Mouse (Mus musculus): ENCODE results near the gene Cacnb1. TPM values are rescaled to one million over a fixed set of nuclear protein-coding genes. Genes with fewer than 3 reads are reported as not detected.

The Cacnb1 gene
- polyA plus RNA-seq, 1 experiment from 2014 or later: 7.3 TPM

DNA sequence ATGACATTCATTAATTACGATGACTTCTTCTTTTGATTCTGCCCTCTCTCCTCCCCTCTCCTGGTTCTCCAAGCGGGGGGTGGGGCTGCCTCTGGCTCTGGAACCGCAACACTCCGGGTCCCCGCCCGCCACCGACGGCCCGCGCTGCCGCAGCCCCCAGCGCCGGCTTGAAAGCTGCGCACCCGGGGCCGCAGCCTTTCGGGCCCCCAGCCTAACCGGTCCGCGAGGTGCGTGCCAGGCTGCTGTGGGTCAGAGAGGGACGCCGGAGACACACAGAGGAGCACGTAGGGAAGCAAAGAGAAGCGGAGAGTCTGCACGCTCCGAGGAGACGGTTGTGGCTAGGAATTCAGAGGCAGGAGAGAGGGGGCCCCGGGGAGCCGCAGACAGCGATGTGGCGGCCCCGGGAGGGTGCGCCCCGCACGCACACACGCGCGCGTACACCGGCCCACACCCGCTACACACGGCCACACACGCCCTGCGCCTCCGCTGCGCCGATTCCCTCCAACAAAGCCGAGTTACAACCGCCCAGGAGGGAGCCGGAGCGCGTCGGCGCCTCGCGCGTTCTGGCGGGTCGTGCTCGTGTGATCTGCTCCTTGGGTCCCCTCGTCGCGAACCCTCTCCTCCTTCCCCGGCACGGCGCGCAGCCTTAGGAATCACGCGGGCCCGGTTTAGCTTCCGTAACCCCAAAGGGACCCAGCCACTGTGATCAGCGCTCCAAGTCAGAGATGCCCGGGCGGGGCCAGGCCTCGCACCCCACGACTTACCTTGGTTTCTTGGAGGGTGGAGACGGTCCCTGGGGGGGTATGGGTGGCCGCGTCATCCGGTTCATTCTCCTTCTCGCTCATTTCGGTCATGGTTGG, 29.5 kb upstream of the Cacnb1 start:
- no peaks in the 10 kb centered on the region for H3K9me3 ChIP-seq
- H3K9ac ChIP-seq: no peak overlapping the region; the same call in 1 of the 2 replicates
- WGBS: 3% methylated on average over 81 of the region's 83 CpGs
- no peaks in the 10 kb centered on the region for H3K36me3 ChIP-seq
- H3K27me3 ChIP-seq (replicated peaks): peaks cover 55% of the 10 kb centered on the region
- peaks cover 23% of the 10 kb centered on the region for H3K4me1 ChIP-seq
- H3K27ac ChIP-seq: no peak overlapping the region
- peak overlapping the region; percentile 77 for H3K4me2 ChIP-seq
- H3K4me3 ChIP-seq (replicated peaks): peak overlapping the region; percentile 42
- ATAC-seq (ENCODE audit: insufficient read depth, low FRiP score, low read depth): 0 out of 2 replicates have a peak, but pooled peaks have one; percentile 11

DNA sequence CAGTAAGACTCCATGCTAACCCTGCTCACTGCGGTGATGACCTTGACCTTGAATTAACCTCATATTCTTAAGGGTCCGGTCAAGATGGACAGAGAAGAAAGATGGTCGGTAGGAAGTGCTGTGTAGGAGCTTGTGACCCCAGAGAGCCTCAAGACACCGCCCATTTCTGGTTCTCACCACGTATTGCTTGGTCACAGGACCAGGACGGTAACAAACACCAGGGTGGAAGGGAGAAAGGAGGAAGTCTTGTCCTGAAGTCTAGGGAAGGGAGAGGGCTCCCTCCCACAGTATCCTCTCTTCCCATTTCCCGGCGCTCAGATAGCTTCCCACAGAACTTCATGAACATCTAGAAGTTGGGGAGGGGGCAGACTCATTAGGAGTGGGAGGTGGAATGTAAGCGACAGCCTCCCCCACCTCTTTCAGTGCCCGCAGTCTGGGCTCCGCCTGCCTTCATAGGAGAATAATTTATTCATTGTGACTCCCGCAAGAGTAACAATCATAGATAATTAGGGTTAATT, 28.8 kb upstream of the Cacnb1 start:
- Histone ChIP-seq H3K36me3 (no peaks in the 10 kb centered on the region), H3K4me2 (peak overlapping the region; percentile 77), H3K4me1 (peaks cover 20% of the 10 kb centered on the region), H3K9ac (no peak overlapping the region), H3K9me3 (no peaks in the 10 kb centered on the region), H3K27me3 (replicated peaks) (peaks cover 55% of the 10 kb centered on the region), H3K27ac (no peak overlapping the region), H3K4me3 (replicated peaks) (peak overlapping the region; percentile 42)
- 7% methylated on average over 12 of the region's 12 CpGs for WGBS
- ATAC-seq (ENCODE audit: insufficient read depth, low FRiP score, low read depth): no peak

DNA sequence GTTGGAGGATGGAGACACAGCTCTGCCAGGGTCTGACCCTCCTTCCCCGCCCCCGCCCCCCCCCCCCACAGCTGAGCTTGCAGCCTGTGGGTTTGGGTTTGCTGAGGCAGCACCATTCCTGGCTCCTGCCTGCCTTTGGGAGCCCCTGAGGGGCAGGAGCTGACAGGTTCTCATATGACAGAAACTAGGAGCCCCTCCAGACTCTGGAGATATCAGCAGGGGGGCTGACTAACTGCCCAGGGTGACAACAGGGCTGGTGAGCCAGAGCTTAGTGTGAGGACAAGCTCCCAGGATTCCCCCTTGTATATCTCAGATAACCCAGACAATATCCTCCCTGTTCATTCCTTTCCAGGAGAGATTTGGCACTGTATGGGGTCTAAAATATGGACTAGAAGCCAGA, 28.1 kb upstream of the Cacnb1 start:
- no peak for ATAC-seq (ENCODE audit: insufficient read depth, low FRiP score, low read depth)
- 20% methylated on average over 2 of the region's 2 CpGs for WGBS
- H3K27me3 ChIP-seq (replicated peaks): peaks cover 55% of the 10 kb centered on the region

DNA sequence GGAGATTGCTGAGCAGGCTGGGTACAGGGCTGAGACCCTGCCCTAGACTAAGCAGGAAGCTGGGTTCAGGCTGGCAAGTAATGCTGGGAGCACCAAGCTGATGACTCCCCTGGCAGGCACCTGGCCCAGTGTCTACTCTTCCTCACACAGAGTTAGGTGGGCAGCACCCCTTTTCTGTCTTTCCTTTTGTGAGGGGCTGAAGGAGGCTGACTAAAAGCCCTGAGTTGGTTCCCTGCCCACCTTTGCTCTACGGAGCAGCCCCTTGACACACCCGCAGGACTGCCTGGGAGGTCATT, 27.6 kb upstream of the Cacnb1 start:
- ATAC-seq (ENCODE audit: insufficient read depth, low FRiP score, low read depth): no peak
- H3K9me3 ChIP-seq: no peaks in the 10 kb centered on the region
- H3K4me2 ChIP-seq: no peak overlapping the region
- no peak overlapping the region for H3K27ac ChIP-seq
- H3K9ac ChIP-seq: no peak overlapping the region
- WGBS: 31% methylated on average over 2 of the region's 2 CpGs
- peaks cover 20% of the 10 kb centered on the region for H3K4me1 ChIP-seq
- H3K36me3 ChIP-seq: no peaks in the 10 kb centered on the region
- peaks cover 52% of the 10 kb centered on the region for H3K27me3 ChIP-seq (replicated peaks)
- no peak overlapping the region for H3K4me3 ChIP-seq (replicated peaks)

More for the DNA sequence above, 28.1 kb upstream of the Cacnb1 start:
- Histone ChIP-seq H3K4me2 (no peak overlapping the region), H3K4me1 (peaks cover 20% of the 10 kb centered on the region), H3K4me3 (replicated peaks) (no peak overlapping the region), H3K36me3 (no peaks in the 10 kb centered on the region), H3K27ac (no peak overlapping the region), H3K9ac (no peak overlapping the region), H3K9me3 (no peaks in the 10 kb centered on the region)

DNA sequence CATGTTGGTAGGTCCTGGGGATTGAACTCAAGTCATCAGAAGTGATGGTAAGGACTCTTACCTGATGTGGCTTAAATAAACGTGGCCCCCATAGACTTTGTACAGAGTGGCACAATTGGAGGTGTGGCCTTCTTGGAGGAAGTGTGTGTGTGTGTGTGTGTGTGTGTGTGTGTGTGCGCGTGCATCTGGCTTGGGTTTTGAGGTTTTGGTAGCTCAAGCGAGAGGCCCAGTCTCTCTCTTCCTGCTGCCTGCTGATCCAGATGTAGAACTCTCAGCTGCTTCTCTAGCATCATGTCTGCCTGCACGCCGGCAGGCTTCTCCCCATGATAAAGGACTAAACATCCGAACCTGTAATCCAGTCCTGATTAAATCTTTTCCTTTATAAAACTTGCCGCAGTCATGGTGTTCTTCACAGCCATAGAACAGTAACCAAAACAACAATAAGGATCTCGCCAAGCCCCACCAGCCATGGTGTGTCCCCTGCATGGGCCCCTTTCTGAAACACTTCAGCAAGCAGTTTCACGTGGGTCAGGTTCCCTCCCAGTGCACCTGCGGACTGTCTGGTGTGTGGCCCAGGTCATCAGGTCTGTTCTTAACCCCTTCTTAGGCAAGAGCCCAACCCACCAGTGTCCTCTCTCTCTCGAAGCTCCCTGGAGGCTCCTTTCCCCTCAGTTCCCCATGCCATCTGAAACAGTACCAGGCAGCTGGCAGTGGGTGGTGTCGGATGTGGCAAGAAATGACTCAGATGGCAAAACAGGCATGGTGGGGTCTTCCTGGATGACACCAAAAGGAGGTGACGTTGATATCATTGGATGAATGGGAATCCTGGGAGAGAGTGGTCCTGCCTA, 27.1 kb upstream of the Cacnb1 start:
- Histone ChIP-seq H3K27me3 (replicated peaks) (peaks cover 46% of the 10 kb centered on the region), H3K9ac (no peak overlapping the region), H3K36me3 (no peaks in the 10 kb centered on the region), H3K27ac (no peak overlapping the region), H3K4me3 (replicated peaks) (no peak overlapping the region), H3K4me1 (peaks cover 20% of the 10 kb centered on the region), H3K4me2 (no peak overlapping the region), H3K9me3 (no peaks in the 10 kb centered on the region)
- no peak for ATAC-seq (ENCODE audit: insufficient read depth, low FRiP score, low read depth)
- WGBS: 59% methylated on average over 14 of the region's 14 CpGs

- H3K27ac ChIP-seq: no peak overlapping the region
- no peak overlapping the region for H3K9ac ChIP-seq
- 70% methylated on average over 4 of the region's 4 CpGs for WGBS
- ATAC-seq (ENCODE audit: insufficient read depth, low FRiP score, low read depth): no peak
- H3K4me1 ChIP-seq: peaks cover 8% of the 10 kb centered on the region
- no peak overlapping the region for H3K4me2 ChIP-seq
- no peaks in the 10 kb centered on the region for H3K9me3 ChIP-seq
- H3K4me3 ChIP-seq (replicated peaks): no peak overlapping the region
- H3K27me3 ChIP-seq (replicated peaks): peaks cover 34% of the 10 kb centered on the region
- no peaks in the 10 kb centered on the region for H3K36me3 ChIP-seq
These were observed 24.9 kb upstream of the Cacnb1 start for GRCm38 (mm10) chr11:98047745-98048144.

GRCm38 (mm10) chr11:98046466-98046865, 23.6 kb upstream of the Cacnb1 start:
- H3K9me3 ChIP-seq: no peaks in the 10 kb centered on the region
- H3K27ac ChIP-seq: no peak overlapping the region
- H3K9ac ChIP-seq: no peak overlapping the region
- 54% methylated on average over 1 of the region's 1 CpGs for WGBS
- peaks cover 23% of the 10 kb centered on the region for H3K27me3 ChIP-seq (replicated peaks)
- H3K4me2 ChIP-seq: no peak overlapping the region
- H3K36me3 ChIP-seq: no peaks in the 10 kb centered on the region
- ATAC-seq (ENCODE audit: insufficient read depth, low FRiP score, low read depth): no peak
- no peaks in the 10 kb centered on the region; the same call in 1 of the 2 replicates for H3K4me1 ChIP-seq
- H3K4me3 ChIP-seq (replicated peaks): no peak overlapping the region

GRCm38 (mm10) chr11:98045596-98045995, 22.8 kb upstream of the Cacnb1 start:
- no peak for ATAC-seq (ENCODE audit: insufficient read depth, low FRiP score, low read depth)
- WGBS: 66% methylated on average over 4 of the region's 4 CpGs
- H3K27me3 ChIP-seq (replicated peaks): peaks cover 14% of the 10 kb centered on the region
- H3K36me3 ChIP-seq: no peaks in the 10 kb centered on the region
- H3K4me3 ChIP-seq (replicated peaks): no peak overlapping the region
- no peak overlapping the region for H3K9ac ChIP-seq
- H3K4me1 ChIP-seq: no peaks in the 10 kb centered on the region
- H3K27ac ChIP-seq: no peak overlapping the region
- no peaks in the 10 kb centered on the region for H3K9me3 ChIP-seq
- no peak overlapping the region for H3K4me2 ChIP-seq

DNA sequence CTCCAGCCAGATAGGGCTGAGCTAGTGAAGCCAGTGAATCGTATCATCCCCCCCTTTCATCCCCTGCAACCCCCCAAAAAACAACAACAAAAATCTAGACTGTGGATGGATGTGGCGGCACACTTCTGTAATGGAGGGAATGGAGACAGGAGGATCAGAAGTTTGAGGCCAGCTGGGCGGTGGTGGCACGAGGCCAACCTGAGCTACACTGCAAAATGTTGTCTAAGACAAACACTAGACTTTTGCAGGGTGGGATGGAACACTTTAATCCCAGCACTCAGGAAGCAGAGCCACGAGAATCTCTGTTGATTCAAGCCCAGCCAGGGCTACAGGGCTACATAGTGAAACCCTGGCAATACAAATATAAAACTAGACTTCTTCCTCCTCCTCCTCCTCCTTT, 21.2 kb upstream of the Cacnb1 start:
- no peak overlapping the region for H3K4me3 ChIP-seq (replicated peaks)
- no peaks in the 10 kb centered on the region for H3K9me3 ChIP-seq
- 58% methylated on average over 5 of the region's 5 CpGs for whole genome bisulfite sequencing
- H3K36me3 ChIP-seq: no peaks in the 10 kb centered on the region
- ATAC-seq (ENCODE audit: insufficient read depth, low FRiP score, low read depth): no peak
- peaks cover 4% of the 10 kb centered on the region for H3K27me3 ChIP-seq (replicated peaks)
- H3K4me2 ChIP-seq: no peak overlapping the region
- H3K9ac ChIP-seq: no peak overlapping the region
- no peak overlapping the region for H3K27ac ChIP-seq
- no peaks in the 10 kb centered on the region for H3K4me1 ChIP-seq

DNA sequence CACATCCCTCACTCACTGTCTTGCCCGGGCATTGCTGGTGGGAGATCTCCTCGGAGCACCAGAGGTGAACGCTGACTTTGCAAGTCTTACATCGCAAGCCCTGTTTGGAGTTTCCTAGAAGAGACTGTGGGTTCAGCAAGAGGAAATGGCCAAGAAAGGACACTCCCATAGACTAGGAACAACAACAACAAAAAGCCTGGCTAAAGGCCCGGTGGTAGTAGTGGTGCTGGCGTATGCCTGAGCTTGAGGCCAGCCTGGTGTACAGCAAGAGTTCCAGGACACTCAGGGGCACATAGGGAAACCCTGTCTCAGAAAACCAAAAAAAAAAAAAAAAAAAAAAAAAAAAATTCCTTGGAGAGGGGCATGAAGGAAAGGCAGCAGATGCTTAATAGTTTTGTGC, 19.9 kb upstream of the Cacnb1 start:
- WGBS: 80% methylated on average over 6 of the region's 6 CpGs
- Histone ChIP-seq H3K36me3 (no peaks in the 10 kb centered on the region), H3K9me3 (no peaks in the 10 kb centered on the region), H3K4me2 (no peak overlapping the region), H3K4me1 (no peaks in the 10 kb centered on the region), H3K4me3 (replicated peaks) (no peak overlapping the region), H3K27me3 (replicated peaks) (peaks cover 4% of the 10 kb centered on the region; the same call in 1 of the 2 replicates), H3K9ac (no peak overlapping the region), H3K27ac (no peak overlapping the region)
- ATAC-seq (ENCODE audit: insufficient read depth, low FRiP score, low read depth): no peak

- no peaks in the 10 kb centered on the region for H3K36me3 ChIP-seq
- ATAC-seq (ENCODE audit: insufficient read depth, low FRiP score, low read depth): no peak
- no peak overlapping the region for H3K27ac ChIP-seq
- H3K4me3 ChIP-seq (replicated peaks): no peak overlapping the region
- H3K27me3 ChIP-seq (replicated peaks): peaks cover 14% of the 10 kb centered on the region; the same call in 1 of the 2 replicates
- peaks cover 4% of the 10 kb centered on the region for H3K4me1 ChIP-seq
- no peak overlapping the region for H3K9ac ChIP-seq
- no peak overlapping the region for H3K4me2 ChIP-seq
- 79% methylated on average over 8 of the region's 8 CpGs for WGBS
- H3K9me3 ChIP-seq: no peaks in the 10 kb centered on the region
These were observed 18.1 kb upstream of the Cacnb1 start for GRCm38 (mm10) chr11:98040975-98041374.

DNA sequence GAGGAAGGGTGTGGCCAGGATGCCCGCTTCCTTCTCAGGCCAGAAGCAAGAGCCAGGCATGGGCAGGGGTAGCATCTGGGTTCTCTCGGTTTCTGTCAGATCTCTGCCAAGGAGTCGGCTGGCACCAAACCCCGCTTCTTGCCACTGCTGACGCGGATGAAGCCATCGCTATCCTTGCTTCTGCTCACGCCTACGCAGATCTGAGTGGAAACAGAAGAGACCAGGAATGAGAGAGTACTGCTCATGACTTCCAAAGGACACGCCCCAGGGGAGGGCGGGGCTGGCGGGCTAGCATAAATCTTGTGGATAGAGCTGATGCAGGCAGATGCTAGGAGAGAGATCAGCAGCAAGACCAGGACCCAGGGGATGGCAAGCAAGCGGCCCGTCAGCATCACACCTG, 15.0 kb upstream of the Cacnb1 start:
- Histone ChIP-seq H3K9me3 (no peaks in the 10 kb centered on the region), H3K36me3 (no peaks in the 10 kb centered on the region), H3K4me2 (no peak overlapping the region), H3K4me1 (peaks cover 14% of the 10 kb centered on the region), H3K4me3 (replicated peaks) (no peak overlapping the region), H3K27me3 (replicated peaks) (peaks cover 17% of the 10 kb centered on the region; the same call in 1 of the 2 replicates), H3K9ac (no peak overlapping the region), H3K27ac (no peak overlapping the region)
- ATAC-seq (ENCODE audit: insufficient read depth, low FRiP score, low read depth): no peak
- WGBS: 64% methylated on average over 14 of the region's 14 CpGs
